Mouse (Mus musculus): ENCODE data around the gene Ece1. TPM values are rescaled to one million over a fixed set of nuclear protein-coding genes. Genes with fewer than 3 reads are reported as not detected.
"Not testable (repeated sequence)": the region's sequence is repeated elsewhere in the genome, so short reads cannot be mapped to it uniquely, and the experiment has no call there.

The Ece1 gene
- polyA plus RNA-seq, 1 experiment from 2014 or later: 48.6 TPM

DNA sequence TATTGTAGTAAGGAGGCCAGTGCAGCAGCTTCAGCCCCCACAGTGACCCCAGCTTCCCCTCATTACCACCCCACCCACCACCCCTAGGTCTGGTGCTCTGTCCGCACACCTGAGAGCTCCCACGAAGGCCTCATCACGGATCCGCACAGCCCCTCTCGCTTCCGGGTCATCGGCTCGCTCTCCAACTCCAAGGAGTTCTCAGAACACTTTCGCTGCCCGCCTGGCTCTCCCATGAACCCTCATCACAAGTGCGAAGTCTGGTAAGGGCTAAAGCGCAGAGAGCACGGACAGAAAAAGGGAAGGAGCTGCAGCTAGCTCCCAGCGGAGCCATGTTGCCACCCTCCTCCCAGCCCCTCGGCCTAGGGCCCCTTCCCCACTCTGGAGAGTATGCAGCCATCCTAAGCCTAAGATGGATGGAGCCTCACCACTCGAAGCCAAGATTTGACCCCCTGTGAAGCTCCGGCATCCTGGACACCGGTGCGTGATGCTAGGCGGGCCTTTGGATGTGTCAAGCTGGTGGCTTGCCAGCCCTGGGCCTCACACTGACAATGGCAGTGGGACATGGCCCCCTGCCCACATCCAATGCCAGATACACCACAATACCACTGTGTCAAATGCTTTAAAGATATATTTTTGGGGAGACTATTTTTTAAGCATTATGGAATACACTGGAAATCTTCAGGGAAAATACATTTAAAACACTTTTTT, 100.8 kb downstream of the Ece1 start:
- Histone ChIP-seq H3K4me1 (ENCODE audit: control insufficient read depth, insufficient read depth, low read length) (no peaks in the 10 kb centered on the region), H3K4me3 (replicated peaks; ENCODE audit: low read length) (no peak overlapping the region), H3K36me3 (ENCODE audit: control insufficient read depth, insufficient read depth, low read length) (peaks cover 30% of the 10 kb centered on the region), H3K9me3 (replicated peaks; ENCODE audit: control insufficient read depth, low read length) (peaks cover 5% of the 10 kb centered on the region), H3K27ac (ENCODE audit: low read length) (no peak overlapping the region), H3K9ac (ENCODE audit: low read length) (no peak overlapping the region), H3K27me3 (ENCODE audit: control insufficient read depth, insufficient read depth, low read length) (no peaks in the 10 kb centered on the region), H3K4me2 (ENCODE audit: low read depth, low read length) (no peak overlapping the region)
- ATAC-seq (ENCODE audit: insufficient read depth, low FRiP score): no peak
- 92% methylated on average over 20 of the region's 20 CpGs for WGBS

DNA sequence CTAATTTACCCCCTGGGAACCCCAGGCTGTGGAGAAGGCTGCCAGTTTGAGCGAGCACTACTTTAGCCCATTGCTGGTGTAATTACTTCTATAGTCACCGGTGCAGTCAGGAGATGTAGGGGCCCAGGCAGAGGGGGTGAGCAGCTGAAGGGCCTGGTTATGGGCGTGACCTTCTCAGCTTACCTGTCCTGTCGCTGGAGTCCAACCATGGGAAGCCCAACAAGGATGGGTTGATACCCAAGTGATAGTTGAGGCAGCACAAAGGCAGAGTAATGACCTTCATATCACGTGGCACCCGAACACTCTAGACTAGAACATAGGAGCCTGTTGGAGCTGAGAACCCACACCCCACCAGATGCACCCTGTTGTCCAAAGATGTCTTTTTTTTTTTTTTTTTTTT, 101.4 kb downstream of the Ece1 start:
- no peak overlapping the region for H3K4me2 ChIP-seq (ENCODE audit: low read depth, low read length)
- peaks cover 30% of the 10 kb centered on the region for H3K36me3 ChIP-seq (ENCODE audit: control insufficient read depth, insufficient read depth, low read length)
- no peaks in the 10 kb centered on the region for H3K4me1 ChIP-seq (ENCODE audit: control insufficient read depth, insufficient read depth, low read length)
- H3K9me3 ChIP-seq (replicated peaks; ENCODE audit: control insufficient read depth, low read length): peaks cover 5% of the 10 kb centered on the region
- no peak overlapping the region for H3K27ac ChIP-seq (ENCODE audit: low read length)
- no peaks in the 10 kb centered on the region for H3K27me3 ChIP-seq (ENCODE audit: control insufficient read depth, insufficient read depth, low read length)
- WGBS: 85% methylated on average over 6 of the region's 6 CpGs
- no peak for ATAC-seq (ENCODE audit: insufficient read depth, low FRiP score)
- no peak overlapping the region for H3K4me3 ChIP-seq (replicated peaks; ENCODE audit: low read length)
- no peak overlapping the region for H3K9ac ChIP-seq (ENCODE audit: low read length)

DNA sequence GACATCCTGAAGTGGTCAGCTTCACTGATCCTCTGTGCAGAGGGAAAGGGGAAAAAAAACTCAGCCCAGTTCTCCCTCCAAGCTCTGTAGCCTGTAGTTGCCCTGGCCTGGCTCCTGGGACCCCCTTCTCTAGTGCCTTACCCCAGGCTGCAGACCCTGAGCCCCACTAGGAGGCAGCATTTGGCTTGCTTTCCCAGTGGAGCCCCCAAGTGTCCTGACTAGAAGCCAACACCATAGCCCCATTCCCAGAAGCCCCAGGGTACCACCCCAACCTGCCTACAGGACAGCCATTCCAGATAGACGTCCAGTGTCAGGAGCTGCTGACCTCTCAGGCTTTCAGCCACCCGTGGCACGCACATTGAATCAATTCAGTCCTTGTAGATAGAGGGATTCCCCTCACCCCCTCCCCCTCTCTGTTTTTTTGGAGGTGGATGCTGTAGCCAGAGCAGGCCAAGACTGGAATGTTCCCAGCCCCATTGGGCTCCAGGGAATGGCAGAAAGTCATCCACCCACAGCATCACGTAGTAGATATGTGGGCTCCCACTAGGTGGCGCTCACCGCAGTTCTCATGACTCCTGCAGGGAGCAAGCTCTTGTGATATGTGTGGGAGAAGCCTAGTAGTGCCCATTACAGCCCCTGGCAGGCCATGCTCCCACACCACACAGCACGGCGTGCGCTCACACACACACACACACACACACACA, 102.0 kb downstream of the Ece1 start:
- H3K9ac ChIP-seq (ENCODE audit: low read length): no peak overlapping the region
- H3K27ac ChIP-seq (ENCODE audit: low read length): no peak overlapping the region
- H3K9me3 ChIP-seq (replicated peaks; ENCODE audit: control insufficient read depth, low read length): peaks cover 5% of the 10 kb centered on the region
- no peaks in the 10 kb centered on the region for H3K27me3 ChIP-seq (ENCODE audit: control insufficient read depth, insufficient read depth, low read length)
- peaks cover 26% of the 10 kb centered on the region for H3K36me3 ChIP-seq (ENCODE audit: control insufficient read depth, insufficient read depth, low read length)
- H3K4me1 ChIP-seq (ENCODE audit: control insufficient read depth, insufficient read depth, low read length): no peaks in the 10 kb centered on the region
- H3K4me3 ChIP-seq (replicated peaks; ENCODE audit: low read length): no peak overlapping the region
- 71% methylated on average over 9 of the region's 9 CpGs for WGBS
- H3K4me2 ChIP-seq (ENCODE audit: low read depth, low read length): no peak overlapping the region
- no peak for ATAC-seq (ENCODE audit: insufficient read depth, low FRiP score)

DNA sequence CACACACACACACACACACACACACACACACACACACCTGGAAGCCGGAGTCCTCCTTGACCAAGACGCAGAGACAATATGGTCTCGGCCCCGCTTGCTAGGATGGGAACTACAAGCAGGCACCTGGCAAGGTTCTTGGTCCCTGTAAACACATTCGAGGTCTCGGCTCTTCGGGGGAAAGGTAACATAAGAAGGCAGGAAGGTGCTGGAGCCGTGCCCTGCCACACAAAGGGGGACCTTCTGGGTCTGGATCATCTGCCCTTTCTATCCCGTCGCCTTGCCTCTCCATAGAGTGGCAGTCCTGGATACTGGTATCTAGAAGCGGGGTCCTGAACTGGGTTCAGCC, 102.5 kb downstream of the Ece1 start:
- ATAC-seq (ENCODE audit: insufficient read depth, low FRiP score): no peak
- no peak overlapping the region for H3K27ac ChIP-seq (ENCODE audit: low read length)
- no peaks in the 10 kb centered on the region for H3K4me1 ChIP-seq (ENCODE audit: control insufficient read depth, insufficient read depth, low read length)
- H3K36me3 ChIP-seq (ENCODE audit: control insufficient read depth, insufficient read depth, low read length): peaks cover 20% of the 10 kb centered on the region
- H3K9me3 ChIP-seq (replicated peaks; ENCODE audit: control insufficient read depth, low read length): peaks cover 4% of the 10 kb centered on the region
- H3K4me3 ChIP-seq (replicated peaks; ENCODE audit: low read length): no peak overlapping the region
- H3K9ac ChIP-seq (ENCODE audit: low read length): no peak overlapping the region
- no peaks in the 10 kb centered on the region for H3K27me3 ChIP-seq (ENCODE audit: control insufficient read depth, insufficient read depth, low read length)
- WGBS: 93% methylated on average over 11 of the region's 11 CpGs
- H3K4me2 ChIP-seq (ENCODE audit: low read depth, low read length): no peak overlapping the region

DNA sequence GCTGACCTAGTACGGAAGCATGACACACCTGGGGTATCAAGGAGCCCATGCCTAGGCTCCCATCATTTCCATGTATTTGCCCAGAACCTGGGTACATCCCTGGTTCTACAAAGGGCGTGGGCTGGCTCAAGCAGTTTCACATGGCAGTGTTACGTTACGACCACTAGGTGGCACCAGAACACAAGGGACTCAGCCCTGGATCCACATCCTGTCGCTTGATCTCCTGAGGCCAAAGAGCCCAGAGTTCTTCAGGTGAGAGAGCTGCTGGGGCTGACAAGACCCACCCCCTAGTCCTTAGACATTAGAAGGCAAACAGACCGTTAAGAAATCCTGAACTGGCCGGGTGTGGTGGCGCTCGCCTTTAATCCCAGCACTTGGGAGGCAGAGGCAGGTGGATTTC, 106.2 kb downstream of the Ece1 start:
- no peaks in the 10 kb centered on the region for H3K4me1 ChIP-seq (ENCODE audit: control insufficient read depth, insufficient read depth, low read length)
- no peaks in the 10 kb centered on the region for H3K9me3 ChIP-seq (replicated peaks; ENCODE audit: control insufficient read depth, low read length)
- WGBS: 8% methylated on average over 9 of the region's 9 CpGs
- no peak overlapping the region for H3K9ac ChIP-seq (ENCODE audit: low read length)
- no peak overlapping the region for H3K4me3 ChIP-seq (replicated peaks; ENCODE audit: low read length)
- 0 out of 2 replicates have a peak, but pooled peaks cover 3% of the 10 kb centered on the region for H3K36me3 ChIP-seq (ENCODE audit: control insufficient read depth, insufficient read depth, low read length)
- peak; percentile 63; the same call in 1 of the 2 replicates for ATAC-seq (ENCODE audit: insufficient read depth, low FRiP score)
- no peaks in the 10 kb centered on the region for H3K27me3 ChIP-seq (ENCODE audit: control insufficient read depth, insufficient read depth, low read length)
- H3K4me2 ChIP-seq (ENCODE audit: low read depth, low read length): no peak overlapping the region
- H3K27ac ChIP-seq (ENCODE audit: low read length): no peak overlapping the region

DNA sequence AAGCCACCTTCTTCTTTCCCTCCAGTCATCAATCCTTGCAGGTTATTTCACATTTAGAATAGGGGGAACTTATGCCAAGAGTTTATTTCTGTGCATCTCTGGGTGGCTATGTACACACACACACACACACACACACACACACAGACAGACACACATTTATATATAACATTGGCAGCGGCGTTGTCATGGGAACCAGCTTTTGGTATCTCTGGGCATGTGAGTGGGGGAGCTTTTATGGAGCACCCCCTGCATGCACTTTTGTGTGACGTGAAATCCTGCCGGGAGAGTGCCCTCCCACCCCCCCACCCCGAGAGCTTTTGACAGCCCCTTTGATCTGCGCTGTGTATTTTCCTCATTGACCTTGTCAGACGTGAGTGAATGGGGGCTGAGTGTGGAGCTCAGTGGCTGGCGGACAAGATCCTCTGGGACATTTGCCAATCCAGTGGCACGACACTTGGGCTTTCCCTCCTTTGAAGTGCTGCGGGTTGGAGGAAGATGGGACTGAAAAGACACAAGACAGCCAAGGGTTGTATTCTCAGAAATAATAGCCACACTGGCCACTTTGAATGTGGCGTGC, 108.7 kb downstream of the Ece1 start:
- not testable (repeated sequence) for H3K9me3 ChIP-seq (replicated peaks; ENCODE audit: control insufficient read depth, low read length); H3K4me1 ChIP-seq (ENCODE audit: control insufficient read depth, insufficient read depth, low read length); H3K27ac ChIP-seq (ENCODE audit: low read length); H3K4me2 ChIP-seq (ENCODE audit: low read depth, low read length); ATAC-seq (ENCODE audit: insufficient read depth, low FRiP score); H3K9ac ChIP-seq (ENCODE audit: low read length); H3K36me3 ChIP-seq (ENCODE audit: control insufficient read depth, insufficient read depth, low read length); H3K27me3 ChIP-seq (ENCODE audit: control insufficient read depth, insufficient read depth, low read length); H3K4me3 ChIP-seq (replicated peaks; ENCODE audit: low read length)
- WGBS: no CpG with 5 or more reads among the region's 11 CpGs

DNA sequence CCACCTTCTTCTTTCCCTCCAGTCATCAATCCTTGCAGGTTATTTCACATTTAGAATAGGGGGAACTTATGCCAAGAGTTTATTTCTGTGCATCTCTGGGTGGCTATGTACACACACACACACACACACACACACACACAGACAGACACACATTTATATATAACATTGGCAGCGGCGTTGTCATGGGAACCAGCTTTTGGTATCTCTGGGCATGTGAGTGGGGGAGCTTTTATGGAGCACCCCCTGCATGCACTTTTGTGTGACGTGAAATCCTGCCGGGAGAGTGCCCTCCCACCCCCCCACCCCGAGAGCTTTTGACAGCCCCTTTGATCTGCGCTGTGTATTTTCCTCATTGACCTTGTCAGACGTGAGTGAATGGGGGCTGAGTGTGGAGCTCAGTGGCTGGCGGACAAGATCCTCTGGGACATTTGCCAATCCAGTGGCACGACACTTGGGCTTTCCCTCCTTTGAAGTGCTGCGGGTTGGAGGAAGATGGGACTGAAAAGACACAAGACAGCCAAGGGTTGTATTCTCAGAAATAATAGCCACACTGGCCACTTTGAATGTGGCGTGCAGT, 112.9 kb downstream of the Ece1 start:
- not testable (repeated sequence) for H3K4me1 ChIP-seq (ENCODE audit: control insufficient read depth, insufficient read depth, low read length); H3K27me3 ChIP-seq (ENCODE audit: control insufficient read depth, insufficient read depth, low read length); H3K9me3 ChIP-seq (replicated peaks; ENCODE audit: control insufficient read depth, low read length); ATAC-seq (ENCODE audit: insufficient read depth, low FRiP score); H3K4me2 ChIP-seq (ENCODE audit: low read depth, low read length); H3K4me3 ChIP-seq (replicated peaks; ENCODE audit: low read length); H3K36me3 ChIP-seq (ENCODE audit: control insufficient read depth, insufficient read depth, low read length); H3K27ac ChIP-seq (ENCODE audit: low read length); H3K9ac ChIP-seq (ENCODE audit: low read length)
- WGBS: no CpG with 5 or more reads among the region's 11 CpGs

DNA sequence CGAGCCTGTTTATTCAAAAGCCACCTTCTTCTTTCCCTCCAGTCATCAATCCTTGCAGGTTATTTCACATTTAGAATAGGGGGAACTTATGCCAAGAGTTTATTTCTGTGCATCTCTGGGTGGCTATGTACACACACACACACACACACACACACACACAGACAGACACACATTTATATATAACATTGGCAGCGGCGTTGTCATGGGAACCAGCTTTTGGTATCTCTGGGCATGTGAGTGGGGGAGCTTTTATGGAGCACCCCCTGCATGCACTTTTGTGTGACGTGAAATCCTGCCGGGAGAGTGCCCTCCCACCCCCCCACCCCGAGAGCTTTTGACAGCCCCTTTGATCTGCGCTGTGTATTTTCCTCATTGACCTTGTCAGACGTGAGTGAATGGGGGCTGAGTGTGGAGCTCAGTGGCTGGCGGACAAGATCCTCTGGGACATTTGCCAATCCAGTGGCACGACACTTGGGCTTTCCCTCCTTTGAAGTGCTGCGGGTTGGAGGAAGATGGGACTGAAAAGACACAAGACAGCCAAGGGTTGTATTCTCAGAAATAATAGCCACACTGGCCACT, 117.1 kb downstream of the Ece1 start:
- WGBS: no CpG with 5 or more reads among the region's 11 CpGs
- not testable (repeated sequence) for H3K9me3 ChIP-seq (replicated peaks; ENCODE audit: control insufficient read depth, low read length); H3K4me2 ChIP-seq (ENCODE audit: low read depth, low read length); H3K4me3 ChIP-seq (replicated peaks; ENCODE audit: low read length); ATAC-seq (ENCODE audit: insufficient read depth, low FRiP score); H3K27ac ChIP-seq (ENCODE audit: low read length); H3K9ac ChIP-seq (ENCODE audit: low read length); H3K4me1 ChIP-seq (ENCODE audit: control insufficient read depth, insufficient read depth, low read length); H3K36me3 ChIP-seq (ENCODE audit: control insufficient read depth, insufficient read depth, low read length); H3K27me3 ChIP-seq (ENCODE audit: control insufficient read depth, insufficient read depth, low read length)

DNA sequence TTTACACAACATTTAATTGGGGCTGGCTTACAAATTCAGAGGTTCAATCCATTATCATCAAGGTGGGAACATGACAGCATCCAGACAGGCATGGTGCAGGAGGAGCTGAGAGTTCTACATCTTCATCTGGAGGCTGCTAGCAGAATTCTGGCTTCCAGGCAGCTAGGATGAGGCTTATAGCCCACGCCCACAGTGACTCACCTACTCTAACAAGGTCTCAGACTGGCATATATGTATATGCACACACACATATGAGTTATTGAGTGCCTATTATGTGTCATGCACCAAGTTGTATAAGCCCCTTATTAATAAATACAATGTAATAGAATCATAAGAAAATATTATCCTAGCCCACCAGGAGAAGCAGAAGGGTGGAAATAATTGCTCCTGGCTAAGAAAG, 120.8 kb downstream of the Ece1 start:
- no peak overlapping the region for H3K4me2 ChIP-seq (ENCODE audit: low read depth, low read length)
- H3K4me3 ChIP-seq (replicated peaks; ENCODE audit: low read length): no peak overlapping the region
- H3K9ac ChIP-seq (ENCODE audit: low read length): no peak overlapping the region
- ATAC-seq (ENCODE audit: insufficient read depth, low FRiP score): no peak
- WGBS: 63% methylated on average over 1 of the region's 1 CpGs
- no peaks in the 10 kb centered on the region for H3K4me1 ChIP-seq (ENCODE audit: control insufficient read depth, insufficient read depth, low read length)
- H3K27me3 ChIP-seq (ENCODE audit: control insufficient read depth, insufficient read depth, low read length): no peaks in the 10 kb centered on the region
- no peak overlapping the region for H3K27ac ChIP-seq (ENCODE audit: low read length)
- H3K36me3 ChIP-seq (ENCODE audit: control insufficient read depth, insufficient read depth, low read length): no peaks in the 10 kb centered on the region
- no peaks in the 10 kb centered on the region for H3K9me3 ChIP-seq (replicated peaks; ENCODE audit: control insufficient read depth, low read length)

Measured in stomach, embryonic 16.5 days (tissue).